Mouse (Mus musculus): ENCODE measurements around the gene Gtf2h1.

- no peak for TF ChIP-seq MAFK (IDR thresholded peaks at IDR 0.05; ENCODE audit: insufficient read depth, low read depth, low read length)
- TF ChIP-seq CHD2 (IDR thresholded peaks at IDR 0.05; ENCODE audit: low read depth, low read length): no peak
- no peak for TF ChIP-seq ZNF384 (IDR thresholded peaks at IDR 0.05; ENCODE audit: low read depth, low read length)
- no peak for TF ChIP-seq ZC3H11A (IDR thresholded peaks at IDR 0.05; ENCODE audit: borderline replicate concordance, low read depth, low read length)
- no peak for TF ChIP-seq HCFC1 (IDR thresholded peaks at IDR 0.05; ENCODE audit: borderline replicate concordance, insufficient read depth, low read length)
Observed at GRCm38 (mm10) chr7:46829911-46830310, 34.0 kb downstream of the Gtf2h1 start.
